Mouse (Mus musculus) adrenal gland, postnatal 4 days (tissue): ENCODE measurements around the gene Pde1c. TPM values are rescaled to one million over a fixed set of nuclear protein-coding genes. Genes with fewer than 3 reads are reported as not detected.

ENCODE experiments used
- microRNA-seq: library from miRNA; unstranded; fragments of <30 nt; microRNA quantifications from one replicate; pipeline ENCODE4 v1.2.0, GENCODE M21; 2021
- total RNA-seq, 2 experiments: library from RNA; stranded (reverse); gene quantifications; 2 replicates each; pipeline ENCODE4 v1.2.3; 2021

Pde1c gene
- total RNA-seq, 2 experiments from 2014 or later = 0.98 to 1.4 TPM

Small RNA genes lying within 50 kb of the gene (microRNA-seq; reads per million reads assigned to microRNA genes)
- not detected for gene Gm44413

Other genes with a start within 250 kb of the Pde1c start
- 10 to 100 TPM; 45.7 to 51.9 TPM for gene Lsm5, start 135.6 kb upstream of the Pde1c start, total RNA-seq
- gene Avl9, start 145.8 kb upstream of the Pde1c start, total RNA-seq = 10 to 100 TPM; 27.7 to 32.6 TPM
- 10 to 100 TPM; 47.8 to 50.0 TPM for gene Kbtbd2, start 228.7 kb upstream of the Pde1c start, total RNA-seq